Mouse (Mus musculus): ENCODE data around the gene Asic2. TPM values are rescaled to one million over a fixed set of nuclear protein-coding genes. Genes with fewer than 3 reads are reported as not detected.
A peak's percentile ranks its signal among the peaks of the same experiment; 100 is the strongest.

Asic2 gene
- total RNA-seq, 2 experiments from 2014 or later: 0.11 to 0.31 TPM

- no peak for DNase-seq (ENCODE audit: low spot score)
Measured at GRCm38 (mm10) chr11:81454921-81455320, 513.3 kb downstream of the Asic2 start.

- no peak for DNase-seq (ENCODE audit: low spot score)
Measured at GRCm38 (mm10) chr11:81454111-81454510, 514.1 kb downstream of the Asic2 start.

GRCm38 (mm10) chr11:81449271-81449705 is 519.0 kb downstream of the Asic2 start:
- DNase-seq (ENCODE audit: low spot score): no peak

GRCm38 (mm10) chr11:81446347-81446746 is 521.9 kb downstream of the Asic2 start:
- DNase-seq (ENCODE audit: low spot score): no peak

- DNase-seq (ENCODE audit: low spot score): no peak
Measured at GRCm38 (mm10) chr11:81426857-81427256, 541.4 kb downstream of the Asic2 start.

- no peak for DNase-seq (ENCODE audit: low spot score)
Measured at GRCm38 (mm10) chr11:81419112-81419511, 549.1 kb downstream of the Asic2 start.

GRCm38 (mm10) chr11:81418027-81418426 is 550.2 kb downstream of the Asic2 start:
- no peak for DNase-seq (ENCODE audit: low spot score)

GRCm38 (mm10) chr11:81416319-81416718 is 551.9 kb downstream of the Asic2 start:
- DNase-seq (ENCODE audit: low spot score): no peak

- no peak for DNase-seq (ENCODE audit: low spot score)
Measured at GRCm38 (mm10) chr11:81414596-81414995, 553.7 kb downstream of the Asic2 start.

GRCm38 (mm10) chr11:81411251-81411650 is 557.0 kb downstream of the Asic2 start:
- DNase-seq (ENCODE audit: low spot score): no peak

- DNase-seq (ENCODE audit: low spot score): no peak
Measured at GRCm38 (mm10) chr11:81405951-81406350, 562.3 kb downstream of the Asic2 start.

GRCm38 (mm10) chr11:81402263-81402662 is 566.0 kb downstream of the Asic2 start:
- DNase-seq (ENCODE audit: low spot score): peak; percentile 11

GRCm38 (mm10) chr11:81392855-81393254 is 575.4 kb downstream of the Asic2 start:
- DNase-seq (ENCODE audit: low spot score): no peak

GRCm38 (mm10) chr11:81386185-81386584 is 582.1 kb downstream of the Asic2 start:
- DNase-seq (ENCODE audit: low spot score): no peak

- DNase-seq (ENCODE audit: low spot score): no peak
Measured at GRCm38 (mm10) chr11:81385547-81385946, 582.7 kb downstream of the Asic2 start.

- peak; percentile 41 for DNase-seq (ENCODE audit: low spot score)
Measured at GRCm38 (mm10) chr11:81374841-81375240, 593.4 kb downstream of the Asic2 start.

GRCm38 (mm10) chr11:81374003-81374710 is 594.1 kb downstream of the Asic2 start:
- DNase-seq (ENCODE audit: low spot score): no peak

GRCm38 (mm10) chr11:81371545-81371944 is 596.7 kb downstream of the Asic2 start:
- DNase-seq (ENCODE audit: low spot score): peak; percentile 2

GRCm38 (mm10) chr11:81370426-81370810 is 597.8 kb downstream of the Asic2 start:
- no peak for DNase-seq (ENCODE audit: low spot score)

GRCm38 (mm10) chr11:81369497-81370425 is 598.5 kb downstream of the Asic2 start:
- peak; percentile 15 for DNase-seq (ENCODE audit: low spot score)

- no peak for DNase-seq (ENCODE audit: low spot score)
Measured at GRCm38 (mm10) chr11:81364442-81364841, 603.8 kb downstream of the Asic2 start.

- no peak for DNase-seq (ENCODE audit: low spot score)
Measured at GRCm38 (mm10) chr11:81362461-81362860, 605.8 kb downstream of the Asic2 start.
